Mouse (Mus musculus) midbrain, postnatal 0 days (tissue): ENCODE results near the gene Cog8. TPM values are rescaled to one million over a fixed set of nuclear protein-coding genes. Genes with fewer than 3 reads are reported as not detected.

Experiments
- ATAC-seq: fragments of 200-750 bp; cut with Nextera tagmentation; 2 replicates; pipeline ENCODE4 v1.8.0; 2017; ENCODE audit warnings: moderate number of reproducible peaks, mild to moderate bottlenecking, moderate TSS enrichment, moderate library complexity; ENCODE audit not compliant: low FRiP score
- DNase-seq: peaks from one replicate; pipeline ENCODE4 v3.0.0-alpha.2; 2015; ENCODE audit warnings: low spot score
- H3K27ac ChIP-seq: fragments of 300-500 bp; sonication (generic); 2 replicates; pipeline ENCODE4 v1.5.1; 2014; ENCODE audit warnings: low read depth, mild to moderate bottlenecking, low read length, mixed read lengths
- H3K27me3 ChIP-seq: fragments of 300-500 bp; sonication (generic); 2 replicates; pipeline ENCODE4 v1.6.1; 2014; ENCODE audit warnings: low read length, control low read depth, mixed read lengths; ENCODE audit not compliant: insufficient read depth
- H3K36me3 ChIP-seq: fragments of 300-500 bp; sonication (generic); 2 replicates; pipeline ENCODE4 v1.6.1; 2014; ENCODE audit warnings: low read length, control low read depth, mixed read lengths; ENCODE audit not compliant: insufficient read depth
- H3K4me1 ChIP-seq: fragments of 300-500 bp; sonication (generic); 2 replicates; pipeline ENCODE4 v1.6.1; 2014; ENCODE audit warnings: mild to moderate bottlenecking, control low read depth, antibody characterized with exemption, low read length, mixed read lengths; ENCODE audit not compliant: insufficient read depth
- H3K4me2 ChIP-seq: fragments of 300-500 bp; sonication (generic); 2 replicates; pipeline ENCODE4 v1.6.1; 2014; ENCODE audit warnings: low read depth, mild to moderate bottlenecking, low read length, mixed read lengths; ENCODE audit not compliant: poor library complexity, severe bottlenecking
- H3K4me3 ChIP-seq: fragments of 300-500 bp; sonication (generic); 2 replicates; pipeline ENCODE4 v1.5.1; 2014; ENCODE audit warnings: low read depth, mild to moderate bottlenecking, low read length, moderate library complexity
- H3K9ac ChIP-seq: fragments of 300-500 bp; sonication (generic); replicated peaks from 2 replicates; pipeline ENCODE4 v1.6.1; 2014; ENCODE audit warnings: mild to moderate bottlenecking, low read length, moderate library complexity, mixed read lengths; ENCODE audit not compliant: poor library complexity, severe bottlenecking
- H3K9me3 ChIP-seq: fragments of 300-500 bp; sonication (generic); 2 replicates; pipeline ENCODE4 v1.6.1; 2016; ENCODE audit warnings: low read length, control low read depth
- CTCF ChIP-seq: IDR thresholded peaks from 2 replicates; pipeline ENCODE4 v1.5.1; 2016; ENCODE audit warnings: antibody characterized with exemption, mild to moderate bottlenecking
- WGBS: fragments of 180-500 bp; shearing (Covaris S2); extraction: QIAGEN DNeasy Blood & Tissue Kit; methylation state at CpG from one replicate; pipeline ENCODE4 v1.1.7; 2014; 5-methylcytosine and 5-hydroxymethylcytosine counted together
- polyA plus RNA-seq: library from polyadenylated mRNA; unstranded; fragments of >200 nt; fragmentation: Nextera tagmentation; extraction: Ambion mirVana; gene quantifications from 2 replicates; pipeline ENCODE4 v1.2.1, GENCODE M21; 2015
- total RNA-seq: library from RNA; depleted of rRNA; stranded (reverse); fragments of >200 nt; gene quantifications from 2 replicates; pipeline ENCODE4 v1.2.3, GENCODE M21; 2014

Gene Cog8
- total and polyA plus RNA-seq, 2 experiments from 2014 or later: 32.4 to 89.6 TPM

GRCm38 (mm10) chr8:107073706-107074105 is 17.2 kb upstream of the Cog8 start:
- H3K4me2 ChIP-seq: no peak overlapping the region
- H3K4me1 ChIP-seq: no peaks in the 10 kb centered on the region
- H3K27ac ChIP-seq: no peak overlapping the region
- H3K27me3 ChIP-seq: no peaks in the 10 kb centered on the region
- TF ChIP-seq CTCF: no peak
- DNase-seq: no peak
- H3K4me3 ChIP-seq: no peak overlapping the region
- H3K36me3 ChIP-seq: peaks cover 58% of the 10 kb centered on the region
- H3K9me3 ChIP-seq: no peaks in the 10 kb centered on the region
- 90% methylated on average over 4 of the region's 4 CpGs for WGBS
- H3K9ac ChIP-seq: no peak overlapping the region
- ATAC-seq: no peak

- Histone ChIP-seq H3K4me2 (no peak within 1 kb of the TSS), H3K4me3 (no peak within 1 kb of the TSS), H3K9ac (no peak within 1 kb of the TSS), H3K9me3 (no peaks in the 10 kb centered on the region), H3K27me3 (no peaks in the 10 kb centered on the region), H3K4me1 (no peaks in the 10 kb centered on the region), H3K27ac (no peak within 1 kb of the TSS), H3K36me3 (peaks cover 18% of the 10 kb centered on the region)
- DNase-seq (no peak), ATAC-seq (no peak)
- WGBS: 67% methylated on average over 17 of the region's 17 CpGs
- TF ChIP-seq CTCF: no peak
Observed at GRCm38 (mm10) chr8:107065511-107066496, 9.3 kb upstream of the Cog8 start, which contains the start of gene Tmed6. TSS of gene Tmed6 (minus strand) at chr8:107065644.

GRCm38 (mm10) chr8:107062613-107063012 is 6.1 kb upstream of the Cog8 start:
- no peak overlapping the region for H3K9ac ChIP-seq
- peaks cover 6% of the 10 kb centered on the region; the same call in 1 of the 2 replicates for H3K36me3 ChIP-seq
- H3K4me1 ChIP-seq: no peaks in the 10 kb centered on the region
- H3K4me3 ChIP-seq: no peak overlapping the region
- no peak overlapping the region for H3K27ac ChIP-seq
- no peaks in the 10 kb centered on the region for H3K9me3 ChIP-seq
- ATAC-seq: no peak
- DNase-seq: no peak
- no peak overlapping the region for H3K4me2 ChIP-seq
- no peaks in the 10 kb centered on the region for H3K27me3 ChIP-seq
- WGBS: 90% methylated on average over 1 of the region's 1 CpGs
- TF ChIP-seq CTCF: no peak

- Histone ChIP-seq H3K4me1 (peaks cover 5% of the 10 kb centered on the region; the same call in 1 of the 2 replicates), H3K27ac (peak overlapping the region; percentile 26), H3K4me3 (peak overlapping the region; percentile 92), H3K9ac (peak overlapping the region; percentile 75), H3K4me2 (peak overlapping the region; percentile 84), H3K27me3 (no peaks in the 10 kb centered on the region), H3K9me3 (no peaks in the 10 kb centered on the region), H3K36me3 (peaks cover 20% of the 10 kb centered on the region)
- no peak; the same call in 1 of the 2 replicates for TF ChIP-seq CTCF
- WGBS: under 1% methylated on average over 33 of the region's 33 CpGs
- peak; percentile 63 for ATAC-seq
- DNase-seq: no peak
Observed at GRCm38 (mm10) chr8:107056973-107057369, 482 bp upstream of the Cog8 start.

GRCm38 (mm10) chr8:107052046-107052445 is 4.4 kb downstream of the Cog8 start:
- Histone ChIP-seq H3K4me3 (no peak overlapping the region), H3K4me1 (peaks cover 7% of the 10 kb centered on the region; the same call in 1 of the 2 replicates), H3K9ac (no peak overlapping the region), H3K4me2 (no peak overlapping the region), H3K27me3 (no peaks in the 10 kb centered on the region), H3K9me3 (no peaks in the 10 kb centered on the region), H3K27ac (no peak overlapping the region), H3K36me3 (peaks cover 17% of the 10 kb centered on the region)
- no peak for TF ChIP-seq CTCF
- DNase-seq: no peak
- WGBS: 97% methylated on average over 8 of the region's 8 CpGs
- no peak for ATAC-seq

- TF ChIP-seq CTCF: no peak
- H3K36me3 ChIP-seq: peaks cover 36% of the 10 kb centered on the region
- H3K27ac ChIP-seq: no peak overlapping the region
- H3K9me3 ChIP-seq: no peaks in the 10 kb centered on the region
- H3K4me3 ChIP-seq: no peak overlapping the region
- no peak for DNase-seq
- H3K4me2 ChIP-seq: no peak overlapping the region
- no peak for ATAC-seq
- 97% methylated on average over 4 of the region's 4 CpGs for WGBS
- H3K4me1 ChIP-seq: peaks cover 2% of the 10 kb centered on the region; the same call in 1 of the 2 replicates
- H3K27me3 ChIP-seq: no peaks in the 10 kb centered on the region
- H3K9ac ChIP-seq: no peak overlapping the region
Observed at GRCm38 (mm10) chr8:107049480-107049879, 7.0 kb downstream of the Cog8 start.
